Mouse (Mus musculus) mouse trophoblast stem cell (cell line): ENCODE results near the gene Nr0b2.

Source experiments
- in situ Hi-C, 2 experiments: fragments of 300-500 bp; cut with MseI, MboI; formaldehyde crosslinking; loops; 2 replicates in 1 of 2; 3 replicates in 1 of 2; pipeline ENCODE4 v1.15.1; 2025

Nr0b2 gene

DNA sequence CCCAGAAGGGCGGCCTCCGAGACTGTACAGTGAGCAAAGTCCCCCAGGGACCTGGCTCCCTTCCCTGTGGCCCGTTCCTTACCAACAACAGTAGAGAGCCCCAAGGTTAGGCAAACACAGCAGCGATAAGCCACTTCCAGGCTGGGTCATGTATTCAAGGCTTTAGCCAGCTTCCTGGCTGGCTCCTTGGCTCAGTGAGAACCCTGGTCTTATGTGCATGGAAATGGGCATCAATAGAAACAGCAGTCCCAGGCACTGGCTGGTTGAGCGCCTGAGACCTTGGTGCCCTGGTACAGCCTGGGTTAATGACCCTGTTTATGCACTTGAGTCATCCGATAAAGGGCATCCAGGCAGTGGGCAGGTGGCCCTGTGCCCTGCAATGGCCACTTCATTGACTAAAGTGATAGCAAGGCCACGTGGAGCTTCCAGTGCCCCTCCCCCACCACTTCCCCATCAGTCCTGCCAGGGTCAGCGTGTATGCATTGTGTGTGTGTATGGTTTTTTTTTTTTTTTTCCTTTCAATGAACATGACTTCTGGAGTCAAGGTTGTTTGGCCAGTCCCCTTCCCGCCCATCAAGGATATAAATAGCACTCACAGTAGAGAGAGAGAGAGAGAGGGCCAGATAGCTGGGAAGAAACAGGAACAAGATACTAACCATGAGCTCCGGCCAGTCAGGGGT lies at the start of gene Nr0b2:
Gene Nr0b2 (plus strand): TSS at position 609 of the 680 bp plus-strand sequence.
- in situ Hi-C loops, result no loop called here

DNA sequence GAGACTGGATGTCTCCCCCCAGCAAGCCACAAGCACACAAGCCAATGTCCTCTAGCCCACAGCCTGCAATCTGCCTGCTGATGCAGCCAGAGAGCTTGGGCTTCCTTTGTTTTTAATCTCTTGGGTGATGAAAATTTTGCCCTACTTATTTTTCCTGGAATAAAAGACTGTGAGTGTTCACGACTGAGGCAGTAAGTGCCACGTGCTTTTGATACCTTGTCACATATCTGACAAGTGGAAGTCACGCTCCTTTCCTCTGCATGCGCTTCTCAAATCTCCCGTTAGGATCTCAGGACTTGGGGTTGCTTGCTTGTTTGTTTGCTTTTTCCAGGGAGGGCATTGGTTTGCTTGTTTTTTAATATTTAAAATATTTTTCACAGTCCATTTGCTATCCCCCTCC lies 48.9 kb upstream of the Nr0b2 start:
- in situ Hi-C loops, result no loop called here

- in situ Hi-C loops, result no loop called here
Observed at GRCm38 (mm10) chr4:133504755-133505485, 48.3 kb upstream of the Nr0b2 start.

DNA sequence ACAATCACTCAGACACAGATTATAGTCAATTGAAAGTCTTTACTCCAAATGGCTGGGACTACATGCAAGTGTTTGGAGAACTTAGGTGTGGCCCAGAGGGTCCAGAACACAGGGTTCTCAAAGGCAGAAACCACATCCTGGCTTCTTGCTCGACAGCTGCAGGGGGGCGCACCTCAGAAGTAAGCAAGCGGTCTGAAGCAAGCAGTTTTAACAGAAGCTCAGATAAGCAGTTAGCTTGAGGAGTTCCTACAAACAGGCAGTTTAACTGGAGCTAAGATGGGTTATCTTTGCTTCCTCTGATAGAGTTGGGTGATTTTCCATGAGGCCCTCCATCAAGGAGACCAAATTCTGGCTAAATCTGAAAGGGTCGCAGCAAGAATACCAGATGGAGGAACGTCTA lies 46.6 kb upstream of the Nr0b2 start:
- in situ Hi-C loops, result no loop called here

- in situ Hi-C loops, result no loop called here
Observed at GRCm38 (mm10) chr4:133508990-133509389, 44.2 kb upstream of the Nr0b2 start.

DNA sequence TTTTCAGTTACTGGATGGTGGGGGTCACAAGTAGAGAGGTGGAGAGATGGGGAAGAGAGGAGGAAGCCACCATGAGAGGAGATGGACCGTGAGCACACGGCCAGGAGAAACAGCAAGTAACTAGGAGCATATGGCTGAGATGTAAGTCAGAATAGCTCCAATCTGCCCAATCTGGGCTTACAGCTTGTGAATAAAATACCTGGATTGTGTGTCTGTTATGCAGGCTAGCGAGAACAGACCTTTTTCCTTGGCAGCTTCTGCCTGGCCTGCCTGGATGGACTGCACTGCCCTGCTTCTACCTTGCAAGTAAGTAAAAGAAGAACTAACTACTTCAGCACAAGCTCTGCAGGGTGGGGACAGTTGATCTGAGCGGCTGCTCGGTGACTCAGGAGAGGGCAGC lies 42.1 kb upstream of the Nr0b2 start:
- in situ Hi-C loops, result loop anchor here (5.0 kb wide), 2 partner anchors 34 to 39 kb away; no protein-coding TSS in a partner anchor

GRCm38 (mm10) chr4:133512511-133512910 lies 40.7 kb upstream of the Nr0b2 start:
- in situ Hi-C loops, result loop anchor here (5.0 kb wide), 2 partner anchors 35 to 40 kb away; no protein-coding TSS in a partner anchor

DNA sequence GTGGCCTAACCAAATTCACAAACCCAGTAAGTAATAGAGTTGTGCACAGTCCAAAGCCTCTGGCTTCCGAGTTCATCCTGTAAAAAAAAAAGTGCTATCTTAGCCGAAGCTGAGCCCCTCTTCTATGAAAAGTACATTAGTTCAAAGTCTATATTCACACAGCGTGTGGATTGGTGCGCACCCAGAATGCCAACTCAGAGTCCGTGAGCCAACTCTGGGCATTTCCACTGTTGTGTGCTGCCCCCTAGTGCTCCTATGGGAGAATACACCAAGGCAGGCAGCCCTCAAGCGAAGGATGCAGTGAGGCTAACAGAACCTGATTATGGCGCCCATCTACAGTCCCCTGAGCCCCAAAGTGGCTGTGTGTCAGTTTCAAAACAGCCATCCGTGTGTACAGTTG lies 40.2 kb upstream of the Nr0b2 start:
- in situ Hi-C loops, result loop anchor here (5.0 kb wide), 2 partner anchors 36 to 41 kb away; no protein-coding TSS in a partner anchor

DNA sequence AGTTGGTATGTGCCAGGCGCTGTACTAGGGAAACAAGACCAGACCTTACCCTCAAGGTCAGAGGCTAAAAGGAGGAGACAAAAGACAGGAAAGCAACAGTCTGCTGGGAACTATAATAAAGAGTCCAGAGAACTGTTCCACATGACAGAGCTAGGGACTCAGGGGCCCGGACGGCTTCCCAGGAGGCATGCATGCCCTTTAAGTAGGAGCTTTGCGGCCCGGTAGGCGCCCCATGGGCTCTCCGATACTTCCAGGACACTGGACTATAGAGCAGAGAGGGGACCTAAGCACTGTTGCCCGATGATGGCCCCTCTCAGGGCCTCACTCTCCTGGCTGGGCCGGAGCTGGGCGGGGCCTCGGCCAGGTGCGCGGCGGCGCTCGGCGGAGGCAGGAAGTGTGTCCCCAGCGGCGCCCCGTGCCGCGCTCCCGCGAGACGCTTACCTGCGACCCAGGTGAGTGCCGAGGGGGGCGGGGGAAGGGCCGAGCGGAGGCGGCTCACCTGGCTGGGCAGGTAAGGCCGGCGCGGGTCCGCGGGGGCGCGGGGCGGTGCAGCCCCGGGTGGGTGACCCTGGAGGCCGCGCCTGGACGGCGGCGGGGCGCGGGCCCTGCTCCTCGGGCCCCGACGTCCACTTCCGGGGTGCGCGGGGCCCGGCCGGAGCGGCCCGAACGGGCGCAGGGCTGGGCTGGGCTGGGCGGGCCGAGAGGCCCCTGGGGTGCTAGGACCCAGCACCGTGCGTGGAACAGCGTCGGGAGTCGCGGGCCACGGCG lies 34.4 kb upstream of the Nr0b2 start, which contains the start of gene Kdf1:
Gene Kdf1 (plus strand): TSS at position 363 of the 768 bp plus-strand sequence.
- in situ Hi-C loops, result no loop called here

DNA sequence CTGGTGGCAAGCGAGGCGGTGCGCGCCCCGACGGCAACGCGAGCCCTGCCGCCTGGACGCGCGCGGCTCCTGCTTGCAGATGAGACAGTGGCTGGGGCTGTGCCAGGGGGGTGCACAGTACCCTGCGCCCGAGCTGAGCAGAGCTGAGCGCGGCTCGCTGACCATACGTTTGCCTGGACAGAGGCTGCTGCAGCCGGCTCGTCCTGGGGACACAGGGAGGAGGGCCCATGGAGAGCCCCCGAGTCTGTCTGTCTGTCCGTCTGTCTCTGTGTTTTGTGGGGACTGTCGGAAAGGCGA lies 33.9 kb upstream of the Nr0b2 start:
- in situ Hi-C loops, result no loop called here

DNA sequence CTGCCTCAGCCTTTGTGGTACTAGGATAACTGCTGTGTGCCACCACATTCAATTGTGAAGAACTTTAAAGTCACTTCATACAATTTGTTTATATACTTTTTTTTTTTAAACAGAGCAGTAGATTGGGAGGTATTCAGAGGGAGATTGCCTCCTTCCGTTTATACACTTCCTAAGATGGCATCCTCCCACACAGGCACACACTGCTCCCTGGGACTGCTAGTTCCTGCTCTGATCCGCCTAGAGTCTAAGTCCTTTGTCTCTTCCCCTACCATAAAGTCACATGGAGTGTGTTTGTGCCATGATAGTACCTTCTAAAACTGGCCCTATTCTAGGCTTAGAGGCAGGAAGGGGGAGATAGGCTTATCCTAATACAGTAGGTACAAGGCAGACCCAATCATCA lies 31.7 kb upstream of the Nr0b2 start:
- in situ Hi-C loops, result no loop called here

GRCm38 (mm10) chr4:133527788-133528187 lies 25.4 kb upstream of the Nr0b2 start:
- in situ Hi-C loops, result no loop called here

DNA sequence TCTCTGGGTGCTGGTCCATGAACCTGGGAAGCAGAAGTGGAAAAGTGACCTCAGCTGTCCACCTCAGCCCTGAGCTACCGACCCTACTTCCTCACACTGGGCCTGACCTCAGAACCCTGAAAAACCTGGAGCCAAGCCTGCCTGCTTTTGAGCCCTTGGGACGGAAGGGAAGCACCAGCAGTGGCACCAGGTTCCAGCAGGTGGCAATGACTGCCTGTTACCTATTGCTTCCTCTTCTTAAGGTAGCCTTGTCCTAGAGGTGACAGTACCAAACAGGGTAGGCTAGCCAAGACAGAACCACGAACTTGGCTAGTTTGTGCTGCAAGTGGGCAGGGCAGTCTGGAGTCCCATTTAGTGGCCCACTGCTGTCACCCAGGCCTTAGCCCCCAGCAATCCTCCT lies 20.4 kb upstream of the Nr0b2 start:
- in situ Hi-C loops, result no loop called here

DNA sequence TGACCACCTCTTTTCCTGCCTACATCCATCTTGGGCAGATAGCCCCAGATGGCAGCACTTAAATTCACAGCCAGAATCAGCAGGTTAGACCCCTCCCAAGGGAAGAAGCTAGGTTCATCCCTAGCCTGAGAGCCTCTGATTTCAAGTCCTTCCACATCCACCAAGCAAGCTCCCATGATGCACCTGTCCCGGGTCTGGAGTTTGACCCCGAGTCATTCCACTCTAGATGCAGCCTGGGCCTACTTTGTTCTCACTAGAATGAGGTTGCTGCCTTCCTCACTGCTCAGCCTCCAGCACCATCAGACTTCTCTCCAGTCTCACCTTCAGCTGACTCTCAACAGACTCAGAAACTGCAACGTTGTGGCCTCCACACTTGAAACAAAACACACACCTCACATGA lies 17.1 kb upstream of the Nr0b2 start:
- in situ Hi-C loops, result no loop called here

GRCm38 (mm10) chr4:133536652-133537051 lies 16.5 kb upstream of the Nr0b2 start:
- in situ Hi-C loops, result no loop called here

DNA sequence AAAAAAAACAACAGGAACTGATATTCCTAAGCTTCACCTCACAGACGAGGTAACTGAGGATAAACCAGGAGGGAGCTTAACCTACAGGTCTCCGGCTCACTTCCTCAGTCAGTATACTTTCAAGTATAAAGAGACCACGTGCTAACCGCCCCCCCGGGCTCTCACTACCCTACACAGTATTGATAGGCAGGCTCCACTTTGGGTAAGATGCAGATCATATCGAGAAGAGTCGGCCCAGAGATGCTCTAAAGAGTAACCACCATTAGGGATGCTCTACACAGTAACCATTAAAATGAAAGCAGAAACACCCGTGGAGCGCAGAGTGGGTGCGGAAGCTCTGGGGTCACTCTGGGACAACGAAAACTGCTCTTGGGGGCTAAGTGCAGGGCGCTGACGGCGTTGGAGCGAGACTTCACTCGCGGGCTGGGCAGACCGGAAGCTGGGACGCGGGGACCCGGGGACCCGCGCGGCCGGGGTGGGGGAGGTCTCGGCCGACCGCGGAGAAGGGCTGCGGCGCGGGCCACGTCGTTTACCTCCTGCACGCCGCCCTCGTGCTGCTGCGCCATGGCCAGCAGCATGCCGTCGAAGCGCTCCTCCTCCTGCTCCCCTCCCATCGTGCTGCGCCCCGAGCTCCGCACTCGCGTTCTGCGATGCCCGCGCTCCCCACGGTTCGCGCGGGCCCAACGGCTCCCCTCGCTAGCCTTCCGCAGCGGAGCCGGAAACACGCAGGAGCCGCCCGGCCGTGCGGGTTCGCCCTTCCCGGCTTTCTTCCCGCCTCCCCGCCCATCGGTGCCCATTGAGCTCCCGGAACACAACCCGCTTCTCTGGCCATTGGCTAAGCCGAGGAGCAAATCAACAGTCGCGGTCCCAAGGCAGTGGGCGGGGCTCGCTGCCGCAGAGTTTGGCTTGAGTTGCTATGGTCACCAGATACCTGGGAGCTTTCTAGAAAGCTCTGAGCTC lies 7.6 kb upstream of the Nr0b2 start, which contains the start of gene Nudc:
Gene Nudc (minus strand): TSS at position 725 of the 960 bp plus-strand sequence.
- in situ Hi-C loops, result no loop called here

- in situ Hi-C loops, result no loop called here
Observed at GRCm38 (mm10) chr4:133552029-133552428, 1.1 kb upstream of the Nr0b2 start.

- in situ Hi-C loops, result no loop called here
Observed at GRCm38 (mm10) chr4:133553448-133554330, 513 bp downstream of the Nr0b2 start.

GRCm38 (mm10) chr4:133557041-133557717 lies 4.0 kb downstream of the Nr0b2 start:
- in situ Hi-C loops, result no loop called here

DNA sequence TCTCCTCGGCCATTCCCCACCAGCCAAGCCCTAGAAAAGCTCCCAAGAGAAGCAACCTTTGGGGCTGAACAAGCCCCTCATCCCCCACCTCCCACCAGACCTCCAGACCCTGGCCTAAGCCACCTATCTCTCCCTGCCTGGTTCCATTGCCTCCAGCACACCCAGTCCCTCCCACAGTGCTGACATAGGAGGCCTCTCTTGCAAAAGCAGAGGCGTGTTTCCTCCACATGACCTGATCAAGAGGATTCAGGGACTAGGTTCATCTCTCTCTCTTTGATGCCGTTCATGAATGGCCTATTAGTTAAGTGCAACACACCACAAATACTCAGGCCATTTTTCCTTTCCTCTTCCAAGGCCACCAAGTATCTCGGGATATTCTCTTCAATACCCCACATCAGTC lies 6.7 kb downstream of the Nr0b2 start:
- in situ Hi-C loops, result no loop called here
